ENCODE assay signal across 21 mouse cellular contexts in the genomic region with DNA sequence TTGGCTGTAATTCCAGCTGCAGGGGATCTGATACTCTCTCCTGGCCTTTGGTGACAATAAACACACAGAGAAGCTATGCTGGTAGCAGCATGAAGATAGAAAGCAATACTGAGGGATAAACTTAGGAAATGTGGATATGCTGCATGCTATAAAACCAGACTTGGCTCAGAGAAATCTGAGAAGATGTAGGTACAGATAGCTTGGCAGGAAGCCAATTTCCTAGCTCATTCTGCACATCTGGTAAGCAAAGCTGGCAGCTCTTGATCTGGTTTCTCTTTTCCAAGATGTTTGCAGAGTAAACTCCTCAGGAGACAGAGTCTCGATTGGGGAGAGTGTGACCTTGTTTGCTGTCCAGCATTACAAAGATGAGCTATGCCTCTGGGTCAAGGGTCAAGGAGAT. TPM values are rescaled to one million over a fixed set of nuclear protein-coding genes. Genes with fewer than 3 reads are reported as not detected.
A peak's percentile ranks its signal among the peaks of the same experiment; 100 is the strongest.
DNase-seq lines count a peak whose midpoint lies in the region; ATAC-seq and TF ChIP-seq lines count a peak whose summit lies in the region.
"Not testable (repeated sequence)": the region's sequence is repeated elsewhere in the genome, so short reads cannot be mapped to it uniquely, and the experiment has no call there.
"Had no signal": no experiment of that assay in that cellular context is flagged by ENCODE, and none has a peak within 500 bp of the region (broad histone marks: within the 10 kb centered on the region; RNA-seq: fewer than 3 reads in every experiment).

No protein-coding gene starts in this region.

- not testable (repeated sequence) for H3K27me3 ChIP-seq in embryonic facial prominence, embryonic 11.5 days (ENCODE audit: control insufficient read depth, insufficient read depth, low read length); embryonic facial prominence, embryonic 14.5 days (replicated peaks; ENCODE audit: control insufficient read depth, insufficient read depth, low read length); intestine, embryonic 15.5 days (replicated peaks); kidney, postnatal 0 days (ENCODE audit: insufficient read depth, low read length); limb, embryonic 14.5 days (ENCODE audit: control insufficient read depth, insufficient read depth, low read length)

- not testable (repeated sequence) for H3K9ac ChIP-seq in embryonic facial prominence, embryonic 11.5 days (replicated peaks; ENCODE audit: low read length); embryonic facial prominence, embryonic 14.5 days (ENCODE audit: low read depth, low read length); intestine, embryonic 15.5 days; kidney, postnatal 0 days (ENCODE audit: low read depth, low read length); limb, embryonic 14.5 days (ENCODE audit: low read depth, low read length, severe bottlenecking)

- not testable (repeated sequence) for TF ChIP-seq POLR2A in limb, embryonic 14.5 days (IDR thresholded peaks at IDR 0.05; ENCODE audit: borderline replicate concordance, extremely low read depth, insufficient read depth, insufficient read length)

- 42% methylated on average over 1 of the region's 1 CpGs for WGBS in embryonic facial prominence, embryonic 11.5 days
- WGBS in embryonic facial prominence, embryonic 14.5 days: 0% methylated on average over 1 of the region's 1 CpGs
- WGBS in intestine, embryonic 15.5 days: 19% methylated on average over 1 of the region's 1 CpGs
- WGBS in kidney, postnatal 0 days: 8% methylated on average over 1 of the region's 1 CpGs
- WGBS in limb, embryonic 14.5 days: 40% methylated on average over 1 of the region's 1 CpGs

- H3K36me3 ChIP-seq in embryonic facial prominence, embryonic 11.5 days (replicated peaks; ENCODE audit: control insufficient read depth, insufficient read depth, low read depth, low read length); intestine, embryonic 15.5 days: not testable (repeated sequence)
- peaks cover 37% of the 10 kb centered on the region for H3K36me3 ChIP-seq in embryonic facial prominence, embryonic 14.5 days (ENCODE audit: control insufficient read depth, insufficient read depth, low read length)
- peaks cover 27% of the 10 kb centered on the region for H3K36me3 ChIP-seq in kidney, postnatal 0 days (ENCODE audit: insufficient read depth, low read length)
- peaks cover 35% of the 10 kb centered on the region for H3K36me3 ChIP-seq in limb, embryonic 14.5 days (ENCODE audit: control insufficient read depth, insufficient read depth, low read length)

- not testable (repeated sequence) for H3K4me3 ChIP-seq in embryonic facial prominence, embryonic 11.5 days (ENCODE audit: low read depth, low read length); embryonic facial prominence, embryonic 14.5 days (ENCODE audit: low read depth, low read length); intestine, embryonic 15.5 days (replicated peaks); kidney, postnatal 0 days (replicated peaks; ENCODE audit: low read depth, low read length); limb, embryonic 14.5 days (replicated peaks; ENCODE audit: low read length)

- H3K4me2 ChIP-seq in embryonic facial prominence, embryonic 11.5 days (ENCODE audit: low read depth, low read length); embryonic facial prominence, embryonic 14.5 days (ENCODE audit: low read depth, low read length); intestine, embryonic 15.5 days (replicated peaks); kidney, postnatal 0 days (ENCODE audit: low read length); limb, embryonic 14.5 days (replicated peaks; ENCODE audit: low read depth, low read length, severe bottlenecking): not testable (repeated sequence)

- H3K9me3 ChIP-seq in embryonic facial prominence, embryonic 11.5 days (replicated peaks; ENCODE audit: control insufficient read depth, low read length); embryonic facial prominence, embryonic 14.5 days (ENCODE audit: control insufficient read depth, low read length); intestine, embryonic 15.5 days; kidney, postnatal 0 days (replicated peaks; ENCODE audit: low read length); limb, embryonic 14.5 days (ENCODE audit: control insufficient read depth, low read length): not testable (repeated sequence)

- not testable (repeated sequence) for TF ChIP-seq CTCF in kidney, postnatal 0 days (IDR thresholded peaks at IDR 0.05; ENCODE audit: low read depth)

- ATAC-seq in embryonic facial prominence, embryonic 11.5 days (replicated peaks; ENCODE audit: insufficient number of reproducible peaks, low FRiP score, low TSS enrichment, low read depth); embryonic facial prominence, embryonic 14.5 days (ENCODE audit: low read depth); kidney, postnatal 0 days (replicated peaks; ENCODE audit: low FRiP score, low read depth); limb, embryonic 14.5 days (ENCODE audit: low FRiP score, low read depth): not testable (repeated sequence)
- peak; percentile 65 for ATAC-seq in intestine, embryonic 15.5 days

- peak; percentile 13 for DNase-seq in 416B (ENCODE audit: low read depth)
- DNase-seq in NIH3T3 (ENCODE audit: low read depth): peak; percentile 73
- peak; percentile 26 for DNase-seq in embryonic facial prominence, embryonic 11.5 days (ENCODE audit: low spot score)
- DNase-seq in embryonic facial prominence, embryonic 14.5 days (ENCODE audit: low spot score): peak; percentile 76
- DNase-seq in kidney, postnatal 0 days (ENCODE audit: low spot score): peak; percentile 45
- peak; percentile 74 for DNase-seq in limb, embryonic 14.5 days (ENCODE audit: low spot score)
- DNase-seq in urinary bladder, postnatal 14 days (ENCODE audit: low spot score): peak; percentile 13

- H3K27ac ChIP-seq in embryonic facial prominence, embryonic 11.5 days (replicated peaks; ENCODE audit: low read depth, low read length); embryonic facial prominence, embryonic 14.5 days (replicated peaks; ENCODE audit: low read depth, low read length); intestine, embryonic 15.5 days; kidney, postnatal 0 days; limb, embryonic 14.5 days (replicated peaks; ENCODE audit: low read depth, low read length): not testable (repeated sequence)

- not testable (repeated sequence) for H3K4me1 ChIP-seq in embryonic facial prominence, embryonic 11.5 days (ENCODE audit: control insufficient read depth, insufficient read depth, low read length); embryonic facial prominence, embryonic 14.5 days (ENCODE audit: control insufficient read depth, insufficient read depth, low read length); intestine, embryonic 15.5 days (replicated peaks); kidney, postnatal 0 days (replicated peaks; ENCODE audit: insufficient read depth, low read length); limb, embryonic 14.5 days (ENCODE audit: control insufficient read depth, insufficient read depth, low read length)

RNA-seq across cellular contexts. Expression of a gene that starts 12.4 kb away (rescaled TPM):
- 4.3 and 6.7 TPM in 2 replicates for polyA plus RNA-seq in embryonic facial prominence, embryonic 11.5 days (2014; fragmentation: Nextera tagmentation; extraction: Ambion mirVana)
- polyA plus RNA-seq in embryonic facial prominence, embryonic 14.5 days (2014; fragmentation: Nextera tagmentation; extraction: Ambion mirVana): 6.8 and 7.8 TPM in 2 replicates
- polyA plus RNA-seq in intestine, embryonic 15.5 days (2015; fragmentation: Nextera tagmentation; extraction: Ambion mirVana): 4.0 and 4.7 TPM in 2 replicates
- polyA plus RNA-seq in kidney, postnatal 0 days (2015; fragmentation: Nextera tagmentation; extraction: Ambion mirVana): 6.3 and 8.0 TPM in 2 replicates
- polyA plus RNA-seq in limb, embryonic 14.5 days (2012; rRNA removed): 62.4 and 77.4 TPM in 2 replicates
- polyA plus RNA-seq in limb, embryonic 14.5 days (2014; fragmentation: Nextera tagmentation; extraction: Ambion mirVana): 8.6 and 10.8 TPM in 2 replicates
- polyA plus RNA-seq: activated CD4-positive, CD25-positive, alpha-beta regulatory T cell, adult 4 months; inflammation-experienced regulatory T-cells, adult 6 months had no signal

RNA-seq across cellular contexts. Expression of a gene that starts 25.4 kb away (rescaled TPM):
- not detected in 2 replicates for polyA plus RNA-seq in embryonic facial prominence, embryonic 11.5 days (2014; fragmentation: Nextera tagmentation; extraction: Ambion mirVana)
- polyA plus RNA-seq in embryonic facial prominence, embryonic 14.5 days (2014; fragmentation: Nextera tagmentation; extraction: Ambion mirVana): not detected in 2 replicates
- polyA plus RNA-seq in intestine, embryonic 15.5 days (2015; fragmentation: Nextera tagmentation; extraction: Ambion mirVana): not detected in 2 replicates
- polyA plus RNA-seq in kidney, postnatal 0 days (2015; fragmentation: Nextera tagmentation; extraction: Ambion mirVana): not detected in 2 replicates
- not detected in 2 replicates for polyA plus RNA-seq in limb, embryonic 14.5 days (2012; rRNA removed)
- not detected in 2 replicates for polyA plus RNA-seq in limb, embryonic 14.5 days (2014; fragmentation: Nextera tagmentation; extraction: Ambion mirVana)
- polyA plus RNA-seq: activated CD4-positive, CD25-positive, alpha-beta regulatory T cell, adult 4 months; cerebellum, adult 2 months; erythroblast, embryonic 14.5 days; forebrain, embryonic 12.5 days; forebrain, embryonic 15.5 days; heart, adult 2 months; heart, embryonic 10.5 days; heart, embryonic 13.5 days; heart, embryonic 16.5 days; hindbrain, embryonic 11.5 days; hindbrain, embryonic 14.5 days; hindbrain, postnatal 0 days; inflammation-experienced regulatory T-cells, adult 6 months had no signal

RNA-seq across cellular contexts. Expression of a gene that starts 48.8 kb away (rescaled TPM):
- 285 and 288 TPM in 2 replicates for polyA plus RNA-seq in embryonic facial prominence, embryonic 11.5 days (2014; fragmentation: Nextera tagmentation; extraction: Ambion mirVana)
- 166 and 183 TPM in 2 replicates for polyA plus RNA-seq in embryonic facial prominence, embryonic 14.5 days (2014; fragmentation: Nextera tagmentation; extraction: Ambion mirVana)
- 156 and 168 TPM in 2 replicates for polyA plus RNA-seq in intestine, embryonic 15.5 days (2015; fragmentation: Nextera tagmentation; extraction: Ambion mirVana)
- polyA plus RNA-seq in kidney, postnatal 0 days (2015; fragmentation: Nextera tagmentation; extraction: Ambion mirVana): 133 and 146 TPM in 2 replicates
- 132 and 147 TPM in 2 replicates for polyA plus RNA-seq in limb, embryonic 14.5 days (2012; rRNA removed)
- 182 and 195 TPM in 2 replicates for polyA plus RNA-seq in limb, embryonic 14.5 days (2014; fragmentation: Nextera tagmentation; extraction: Ambion mirVana)

Comparison
In these comparisons a context has a peak if more than half of its experiments do, and no peak if none do; other contexts are left out.
1. DNase-seq: peak in every context shown above with its lines; median percentile 76 in embryonic facial prominence, embryonic 14.5 days; 74 in limb, embryonic 14.5 days; 73 in NIH3T3; 45 in kidney, postnatal 0 days; 26 in embryonic facial prominence, embryonic 11.5 days; 13 in 416B; 13 in urinary bladder, postnatal 14 days.